Mouse (Mus musculus): ENCODE results near the gene Gpd2.

DNA sequence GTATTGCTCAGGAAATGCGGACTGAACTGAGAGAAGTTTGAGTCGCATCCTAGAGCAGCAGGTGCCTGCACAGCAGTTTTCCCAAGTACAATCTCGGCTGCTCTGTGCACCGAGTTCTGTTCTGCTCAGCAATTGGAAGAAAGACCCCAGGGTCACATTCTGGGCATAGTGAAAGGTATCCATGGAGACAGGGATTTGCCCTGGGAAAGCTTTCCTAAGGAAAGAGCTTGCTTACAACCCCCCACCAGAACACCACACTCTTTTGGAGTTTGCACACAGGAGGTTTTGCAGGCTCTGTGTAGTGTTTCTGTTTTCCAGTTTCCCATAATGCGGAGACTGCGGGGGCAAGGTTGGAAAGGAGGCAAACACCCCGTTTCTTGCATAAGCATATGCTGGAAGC, 150.4 kb downstream of the Gpd2 start:
- TF ChIP-seq CTCF (IDR thresholded peaks at IDR 0.05; ENCODE audit: extremely low read depth, insufficient read depth, insufficient read length, insufficient replicate concordance) (no peak), POLR2A (IDR thresholded peaks at IDR 0.05; ENCODE audit: low read depth, low read length) (no peak)
